Mouse (Mus musculus): Measurements from ENCODE around the gene Usp47. TPM values are rescaled to one million over a fixed set of nuclear protein-coding genes. Genes with fewer than 3 reads are reported as not detected.
A peak's percentile ranks its signal among the peaks of the same experiment; 100 is the strongest.

Gene Usp47
- total RNA-seq, 2 experiments from 2014 or later: 159 to 169 TPM

DNA sequence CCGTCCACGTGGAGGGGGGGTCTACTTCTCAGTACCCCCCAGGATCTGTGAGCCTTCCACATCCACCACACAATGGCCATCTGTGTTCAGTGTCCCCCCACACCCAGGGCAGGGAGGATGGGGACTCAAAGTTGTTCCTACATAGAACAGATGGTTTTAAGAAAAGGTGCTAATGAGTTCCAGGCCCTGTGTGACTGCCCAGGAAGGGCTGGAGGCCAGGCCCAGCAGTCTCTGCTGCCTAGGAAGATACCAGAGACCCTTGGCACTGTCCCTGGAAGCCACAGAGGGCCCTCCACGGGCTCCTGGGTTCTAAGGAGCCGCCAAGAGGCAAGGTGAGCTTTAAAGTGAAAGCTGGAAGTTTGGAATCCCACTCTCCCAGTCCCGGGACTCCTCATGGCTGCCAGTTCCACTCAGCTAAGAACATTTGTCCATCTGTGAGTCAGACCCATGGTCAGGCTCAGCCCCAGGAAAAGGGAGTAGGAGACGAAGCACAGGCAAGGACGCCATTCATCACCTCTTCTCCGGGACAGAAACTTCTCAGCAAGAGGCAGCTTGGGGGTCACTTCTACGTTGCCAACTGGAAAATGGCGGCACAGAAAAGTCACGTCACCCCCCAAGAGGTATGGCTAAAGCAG is 98.7 kb downstream of the Usp47 start:
- DNase-seq: peak; percentile 33

DNA sequence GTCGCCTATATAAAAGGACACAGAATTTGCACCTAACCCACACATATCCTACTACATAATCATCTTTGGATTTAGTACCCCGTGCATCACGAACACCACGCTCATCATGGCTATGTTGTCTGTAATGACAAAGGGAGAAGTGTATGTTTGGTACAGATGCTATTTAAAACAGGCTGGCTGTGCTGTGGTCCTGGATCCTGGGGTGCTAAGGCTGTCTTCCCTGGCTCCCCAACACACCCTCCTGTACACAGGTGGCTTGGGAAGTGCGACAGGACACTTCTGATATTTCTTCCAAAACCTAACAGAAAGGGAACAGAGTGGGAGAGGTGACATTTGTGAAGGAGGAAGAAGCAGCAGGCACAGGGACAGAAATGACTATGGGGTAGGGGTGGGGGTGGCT is 100.3 kb downstream of the Usp47 start:
- no peak for DNase-seq

DNA sequence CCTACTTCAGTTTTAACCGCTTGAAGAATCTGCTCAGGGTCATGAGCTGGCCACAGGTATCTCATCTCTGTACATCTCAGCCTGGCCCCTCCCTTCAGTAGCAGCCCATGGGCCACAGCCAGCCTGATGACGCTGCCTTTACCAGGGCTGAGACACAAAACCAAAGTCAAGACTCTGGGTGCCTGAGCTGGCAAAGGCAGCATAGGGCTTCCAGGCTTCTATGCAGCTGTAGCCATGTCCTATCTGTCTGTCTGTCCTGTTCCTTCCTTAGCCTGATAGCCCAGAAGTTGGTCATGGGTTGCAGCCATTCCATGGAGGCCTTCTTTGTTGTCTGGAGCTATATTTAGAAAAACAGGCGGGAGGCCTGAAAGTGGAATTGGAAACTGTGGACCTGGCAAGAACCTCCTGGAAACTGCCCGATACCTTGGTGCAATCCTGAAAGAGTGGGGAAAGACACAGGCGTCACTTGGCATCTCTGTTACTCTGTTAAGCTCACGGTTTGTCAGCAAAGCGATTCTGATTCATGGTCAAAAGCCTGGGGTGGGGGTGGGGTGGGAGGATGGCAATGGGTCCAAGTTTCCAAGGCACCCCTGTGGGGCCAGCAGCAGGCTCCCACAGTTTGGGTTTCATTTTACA is 102.4 kb downstream of the Usp47 start:
- DNase-seq: no peak

DNA sequence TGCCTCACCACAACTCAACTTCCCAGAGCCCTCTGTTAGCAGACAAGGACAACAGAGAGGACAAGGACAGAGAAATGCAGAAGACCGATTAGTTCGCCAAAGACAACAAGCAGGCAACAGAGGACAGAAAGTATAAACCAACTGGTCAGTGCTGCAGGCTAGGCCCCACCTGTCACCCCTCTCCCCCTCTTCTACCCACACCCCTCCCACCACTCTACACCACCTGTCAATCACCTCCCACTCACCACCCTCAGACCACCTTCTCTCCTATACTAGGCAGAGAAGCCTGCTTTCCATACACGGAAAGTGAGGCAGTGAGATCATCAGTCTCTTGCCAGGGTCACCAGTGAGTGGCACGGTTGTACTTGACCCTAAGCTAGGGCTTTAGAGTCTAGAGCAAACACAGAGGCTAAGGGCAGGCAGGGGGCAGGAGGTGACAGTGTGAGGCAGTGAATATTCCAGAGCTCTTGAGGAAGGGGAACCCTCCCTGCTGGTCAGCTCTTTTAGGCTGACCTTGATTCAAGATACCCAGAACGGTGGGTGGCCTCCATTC is 103.9 kb downstream of the Usp47 start:
- no peak for DNase-seq

DNA sequence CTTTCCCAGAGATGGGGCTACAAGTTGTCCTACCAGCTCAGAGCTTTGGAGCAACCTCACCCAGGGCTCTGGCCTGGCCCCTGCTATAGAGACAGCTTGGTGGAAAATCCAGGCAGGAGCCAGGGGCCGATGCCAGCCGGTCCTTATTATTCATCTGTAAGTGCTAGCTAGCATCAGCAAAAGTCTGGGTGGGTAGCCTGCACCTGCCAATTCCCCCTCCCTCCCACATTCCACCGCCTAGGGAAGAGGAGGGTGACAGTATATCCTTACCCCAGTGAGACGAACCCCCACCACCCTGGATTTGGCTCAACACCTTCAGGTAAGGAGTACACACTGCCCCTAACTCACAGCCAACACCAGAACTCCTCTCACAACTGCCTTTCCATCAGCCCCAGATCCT is 104.7 kb downstream of the Usp47 start:
- DNase-seq: peak; percentile 66

DNA sequence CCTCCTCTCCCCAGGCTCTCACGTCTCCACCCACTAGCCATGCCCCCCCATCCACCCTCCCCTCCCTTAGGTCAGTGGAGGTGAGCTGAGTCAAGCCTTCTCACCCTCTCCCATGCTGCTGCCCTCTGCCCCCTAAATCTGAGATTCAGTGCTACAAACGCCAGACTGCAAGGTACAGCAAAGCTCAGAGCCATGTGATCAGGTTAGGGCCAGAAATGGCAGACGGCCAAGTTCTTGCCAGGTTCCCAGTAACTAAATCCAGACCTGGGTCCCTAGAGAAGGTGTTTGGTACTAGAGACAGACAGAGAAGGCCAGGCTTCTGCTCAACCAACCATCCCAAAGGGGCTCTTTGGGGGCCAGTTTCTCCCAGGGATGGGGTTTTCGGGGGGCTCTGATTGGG is 105.5 kb downstream of the Usp47 start:
- peak; percentile 51 for DNase-seq

DNA sequence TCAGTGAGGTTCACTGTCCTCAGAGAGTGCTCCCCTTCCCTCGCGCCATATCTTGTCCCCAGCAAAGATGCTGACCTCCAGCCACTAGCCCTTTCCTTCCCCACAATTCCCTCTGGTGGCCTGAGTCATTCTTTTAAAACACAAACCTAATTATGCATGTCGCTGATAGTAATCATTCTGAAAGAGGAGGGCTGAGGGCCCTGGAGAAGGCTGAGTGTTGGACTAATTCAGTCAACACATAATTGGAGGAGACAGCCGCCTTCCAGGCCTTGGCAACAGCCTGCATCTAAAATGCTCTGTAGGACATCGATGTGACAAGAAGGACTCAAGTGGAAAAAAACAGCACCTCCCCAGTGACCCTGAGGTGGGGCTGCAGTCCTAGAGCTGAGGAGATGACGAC is 106.5 kb downstream of the Usp47 start:
- no peak for DNase-seq

DNA sequence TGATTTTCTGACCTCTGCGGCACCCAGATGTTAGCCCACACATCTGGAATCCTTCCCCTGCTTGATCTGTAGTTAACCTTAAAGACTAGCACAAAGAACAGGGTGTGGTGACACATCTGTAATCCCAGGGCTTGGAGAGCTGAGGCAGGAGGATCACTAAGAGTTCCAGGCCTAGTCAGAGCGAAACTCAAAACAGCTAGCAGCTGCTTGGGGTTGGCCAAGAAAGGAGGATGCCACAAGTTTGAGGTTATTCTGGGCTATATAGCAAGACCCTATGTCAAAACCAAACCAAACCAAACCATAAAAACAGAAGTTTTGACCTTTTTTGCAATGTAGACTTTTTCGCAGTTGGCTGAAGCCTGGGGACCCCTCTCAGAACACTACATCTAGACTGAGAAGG is 107.4 kb downstream of the Usp47 start:
- DNase-seq: no peak

DNA sequence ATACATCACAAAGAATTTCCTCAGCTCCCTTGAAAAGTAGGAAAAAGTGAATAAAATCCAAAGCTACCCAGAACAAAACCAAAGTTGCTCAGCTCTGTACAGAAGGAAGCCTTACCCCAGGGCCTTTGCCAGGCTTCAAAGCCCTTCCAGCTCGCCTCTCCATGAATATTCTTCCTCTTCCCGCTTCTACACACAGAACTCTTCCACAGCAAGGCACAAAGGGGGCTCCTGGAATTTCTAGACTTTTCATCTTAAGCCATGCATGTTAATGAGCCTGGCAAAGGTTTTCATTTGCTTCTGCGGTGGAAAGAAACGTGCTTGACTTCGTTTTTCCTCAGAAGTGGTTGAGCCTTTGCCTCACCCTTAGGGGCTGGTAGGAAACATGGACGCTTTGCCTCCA is 108.7 kb downstream of the Usp47 start:
- DNase-seq: no peak

DNA sequence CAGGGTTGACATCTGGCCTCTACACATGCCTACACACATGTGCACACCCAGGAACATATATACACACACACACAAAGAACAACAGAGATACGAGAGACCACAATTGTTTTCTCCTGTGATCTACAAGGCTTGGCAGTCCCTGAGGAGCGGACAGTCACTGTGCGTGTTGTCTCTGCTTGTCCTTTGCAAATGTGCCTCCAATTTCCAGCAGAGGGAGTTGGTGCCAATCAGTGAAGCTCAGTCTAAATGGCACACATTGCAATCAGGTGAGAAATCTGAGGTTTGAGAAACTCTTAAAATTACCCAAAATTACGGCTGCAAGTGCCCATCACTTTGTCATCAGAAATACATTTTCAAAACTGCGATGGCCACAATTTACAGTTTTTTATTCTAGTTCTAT is 110.0 kb downstream of the Usp47 start:
- no peak for DNase-seq

DNA sequence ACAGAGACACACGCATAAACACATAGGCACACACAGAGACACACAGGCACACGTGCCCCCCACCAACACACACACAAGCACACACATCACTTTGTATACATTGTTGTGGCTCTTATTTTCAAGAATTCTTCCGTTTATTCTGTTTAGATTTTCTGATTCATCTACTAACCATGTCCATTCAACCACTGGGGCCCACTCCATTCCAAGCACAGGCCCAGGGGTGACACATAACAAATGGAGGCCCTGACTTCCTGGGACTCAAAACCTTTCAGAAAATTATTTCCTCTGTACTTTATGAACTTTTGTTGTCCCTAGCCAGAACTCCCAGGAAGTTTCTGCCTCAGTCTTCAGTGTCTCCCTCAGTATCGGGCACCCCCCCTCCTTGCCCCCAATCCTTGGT is 111.9 kb downstream of the Usp47 start:
- no peak for DNase-seq

DNA sequence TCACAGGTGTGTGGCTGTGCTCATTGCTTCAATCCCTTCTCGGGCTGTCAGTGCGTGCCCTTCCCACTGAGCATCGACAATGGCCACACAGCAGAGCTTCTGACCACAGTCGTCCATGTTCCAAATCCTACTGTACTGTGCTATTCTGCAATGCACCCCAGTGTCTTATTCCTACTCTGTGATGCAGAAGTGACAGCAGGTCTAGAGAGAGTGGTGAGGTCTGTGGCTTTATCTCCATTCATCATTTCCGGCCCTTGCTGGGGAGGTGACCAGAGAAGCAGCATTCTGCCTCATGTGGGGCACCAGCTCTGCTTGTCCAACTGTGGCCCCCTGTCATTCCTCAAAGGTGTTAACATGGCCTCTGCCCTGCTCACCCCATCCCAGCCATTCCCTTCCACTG is 113.2 kb downstream of the Usp47 start:
- no peak for DNase-seq

DNA sequence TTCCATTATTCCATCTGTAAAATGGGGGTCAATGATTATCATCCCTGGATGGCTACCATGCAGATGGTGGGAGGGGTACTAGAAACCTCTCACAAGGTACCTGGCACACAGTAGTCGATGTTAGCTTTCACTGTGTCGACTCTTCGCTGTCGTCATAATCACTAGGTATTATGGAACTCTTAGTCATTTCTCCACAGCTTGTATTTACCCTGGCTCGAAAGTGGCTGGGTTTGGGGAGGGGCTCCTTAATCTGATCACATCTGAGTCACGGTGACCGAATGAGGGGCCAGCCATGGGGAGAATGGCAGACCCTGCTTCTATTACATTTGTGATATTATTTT is 114.8 kb downstream of the Usp47 start:
- DNase-seq: no peak

DNA sequence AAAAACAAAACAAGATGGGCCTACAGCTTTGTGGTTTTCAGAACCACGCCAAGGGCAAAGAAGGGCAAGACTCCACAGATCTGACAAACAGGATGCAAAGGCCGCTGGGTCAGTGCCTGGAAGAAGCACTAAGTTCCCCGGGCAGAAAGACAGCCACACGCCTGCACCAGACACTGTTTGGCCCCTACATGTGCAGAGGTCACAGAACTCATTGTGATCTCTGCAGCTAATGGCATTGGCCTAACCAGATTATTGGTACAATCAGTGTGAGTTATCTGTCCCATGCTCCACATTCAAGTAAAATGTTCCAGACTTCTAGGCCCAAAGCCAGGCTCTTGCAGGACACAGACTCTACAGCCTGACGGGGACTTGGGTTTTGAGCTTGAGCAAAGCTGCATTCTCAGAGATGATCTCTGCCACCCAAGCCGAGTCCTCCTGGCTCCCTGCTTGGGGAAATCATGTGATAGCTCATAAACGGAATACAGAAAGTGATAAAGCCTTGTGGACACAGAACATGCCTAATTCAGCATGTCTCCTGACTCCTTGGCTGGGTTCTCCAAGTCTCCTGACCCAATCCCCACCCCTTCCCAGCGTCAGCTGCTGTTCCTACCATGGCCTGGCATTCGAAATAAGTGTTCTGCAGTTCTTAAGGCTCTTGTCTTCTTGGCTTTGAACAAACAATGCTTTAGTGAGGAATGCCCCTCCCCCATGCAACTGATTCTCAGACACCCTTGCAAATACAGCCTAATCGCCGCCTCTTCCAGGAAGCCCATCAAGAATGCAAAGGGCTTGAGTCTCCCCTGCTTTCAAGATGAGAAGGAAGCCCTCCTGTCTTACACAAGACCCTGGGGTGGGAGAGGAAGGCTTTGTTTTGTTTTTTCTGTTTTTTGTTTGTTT is 115.5 kb downstream of the Usp47 start:
- peak; percentile 55 for DNase-seq

DNA sequence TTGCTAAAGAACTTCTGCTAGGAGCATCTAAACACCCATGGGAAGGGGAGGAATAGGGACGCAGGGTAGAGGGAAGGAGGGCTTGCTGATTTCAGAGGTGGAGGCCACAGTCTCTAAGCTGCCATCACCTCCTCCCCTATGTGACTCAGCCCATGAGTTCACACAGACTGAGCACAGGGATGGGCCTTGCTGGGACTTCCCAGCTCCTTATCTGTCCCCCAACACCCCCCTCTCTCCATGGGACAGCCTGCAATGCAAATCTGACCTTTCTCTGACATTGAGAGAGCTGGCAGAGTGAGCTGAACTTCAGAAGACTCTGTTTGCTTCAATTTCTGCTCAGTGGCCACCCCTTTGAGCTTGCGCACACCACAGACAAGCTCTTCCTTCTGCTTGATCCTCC is 117.4 kb downstream of the Usp47 start:
- no peak for DNase-seq

DNA sequence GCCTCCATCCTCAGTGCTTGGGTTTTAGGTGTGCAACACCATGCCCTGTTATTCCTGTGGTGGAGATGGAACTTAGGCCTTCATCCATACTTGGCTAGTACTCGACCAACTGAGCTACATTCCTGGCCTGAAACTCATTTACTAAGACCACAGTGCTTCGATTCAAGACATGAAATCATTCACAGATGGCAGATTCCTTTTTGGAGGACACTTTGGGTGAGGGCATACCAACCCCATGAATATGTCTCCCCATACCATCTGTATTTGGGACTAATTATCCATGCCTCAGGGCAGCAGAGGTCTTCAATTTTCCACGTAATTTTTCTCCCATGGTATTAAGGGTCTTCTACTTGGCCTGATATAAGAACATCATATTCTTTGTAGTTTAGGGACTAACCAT is 119.3 kb downstream of the Usp47 start:
- no peak for DNase-seq

DNA sequence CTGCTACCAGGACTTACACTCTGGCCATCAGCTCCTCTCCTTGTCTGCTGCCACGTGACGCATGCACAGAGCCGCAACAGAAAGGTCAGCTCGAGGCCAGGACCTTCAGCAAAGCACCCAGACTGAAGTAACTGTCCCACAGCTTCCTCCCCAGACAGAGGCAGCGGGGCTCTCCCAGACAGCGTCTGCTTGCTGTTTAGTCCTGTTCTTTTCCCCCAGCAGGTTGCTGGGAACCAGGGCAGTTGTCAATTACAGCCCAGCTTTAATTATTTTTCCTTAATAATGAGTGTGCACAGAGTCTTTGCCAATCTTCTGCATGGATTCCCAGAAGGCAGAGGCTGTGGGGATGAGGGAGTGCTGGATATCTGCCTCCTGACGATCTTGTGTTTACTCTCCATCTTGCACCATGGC is 119.8 kb downstream of the Usp47 start:
- no peak for DNase-seq

DNA sequence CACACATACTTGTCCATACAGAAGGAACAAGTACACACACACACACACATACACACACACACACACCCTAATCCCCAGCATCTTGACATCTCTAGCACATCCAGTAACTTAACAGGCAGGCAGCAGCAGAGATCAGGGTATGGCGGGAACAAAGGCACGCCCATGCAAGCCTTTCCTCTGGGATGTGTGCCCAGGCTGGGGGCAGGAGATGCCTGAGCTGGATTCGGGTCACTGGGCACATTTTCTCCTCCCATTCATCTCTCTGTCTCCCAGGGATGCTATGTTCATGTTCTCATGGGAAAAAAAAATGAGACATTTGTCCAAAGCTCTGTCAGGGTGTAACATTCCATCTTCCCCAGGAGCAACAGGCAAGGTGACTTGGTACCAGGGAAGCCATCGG is 120.7 kb downstream of the Usp47 start:
- DNase-seq: no peak

DNA sequence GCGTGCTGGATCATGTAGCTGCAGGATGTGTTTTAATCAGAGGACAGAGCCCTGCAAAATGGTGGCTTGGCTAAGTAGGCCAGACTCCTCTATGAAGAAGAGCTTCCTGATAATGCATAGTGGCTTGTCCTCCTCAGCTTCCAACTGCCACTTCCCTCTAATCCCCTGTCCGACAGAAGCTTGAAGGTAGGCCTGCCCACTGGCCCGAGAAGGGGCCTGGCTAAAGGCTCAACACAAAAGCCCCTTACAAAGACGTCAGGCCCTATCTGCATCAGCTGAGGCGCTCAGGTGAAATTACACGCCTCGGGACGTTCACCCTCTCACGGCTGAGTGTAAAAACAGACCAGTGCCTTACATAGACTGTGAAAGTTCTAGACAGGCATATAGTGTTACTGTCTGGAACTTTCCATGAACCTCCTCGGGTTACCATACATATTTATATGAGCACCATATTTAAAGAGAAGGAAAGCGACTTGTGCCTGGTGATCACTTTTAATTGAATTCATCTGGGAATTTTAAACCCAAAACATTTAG is 121.4 kb downstream of the Usp47 start:
- DNase-seq: no peak

DNA sequence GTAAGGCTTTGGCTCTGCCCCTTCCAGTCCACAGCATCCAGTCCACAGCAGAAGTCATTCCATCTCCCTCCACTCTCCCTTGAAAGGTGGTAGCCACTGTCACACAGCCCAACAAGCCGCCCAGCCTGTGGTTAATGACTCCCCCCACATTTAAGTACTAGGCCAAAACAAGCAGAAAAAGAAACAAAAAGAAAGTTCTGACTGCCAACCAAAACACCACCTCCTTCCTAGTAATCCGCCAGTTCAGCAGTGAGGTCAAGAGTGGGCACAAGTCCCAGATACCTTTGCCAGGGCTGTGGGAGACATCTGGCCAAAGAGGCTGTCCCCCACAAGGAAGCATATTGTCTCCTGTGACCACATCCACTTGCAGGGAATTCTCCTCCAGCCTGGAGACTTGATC is 124.7 kb downstream of the Usp47 start:
- no peak for DNase-seq

DNA sequence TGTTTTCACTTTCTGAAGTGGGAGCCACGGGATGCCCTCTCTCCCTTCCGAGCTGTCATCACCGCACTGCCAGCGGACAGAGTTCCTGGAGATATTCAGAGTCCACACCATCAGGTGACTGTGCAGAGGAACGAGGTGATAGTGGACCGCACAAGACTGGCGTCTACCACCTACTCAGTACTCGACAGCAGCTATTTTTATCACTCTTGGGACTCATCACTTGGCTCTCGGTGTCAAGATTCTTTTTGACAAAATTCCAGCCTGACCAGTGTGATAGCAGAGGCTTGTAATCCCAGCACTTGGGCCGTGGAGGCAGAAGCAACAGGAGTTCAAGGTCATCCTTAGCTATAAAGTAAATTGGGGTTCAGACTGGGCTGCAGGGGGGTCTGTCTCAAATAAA is 125.8 kb downstream of the Usp47 start:
- DNase-seq: no peak

DNA sequence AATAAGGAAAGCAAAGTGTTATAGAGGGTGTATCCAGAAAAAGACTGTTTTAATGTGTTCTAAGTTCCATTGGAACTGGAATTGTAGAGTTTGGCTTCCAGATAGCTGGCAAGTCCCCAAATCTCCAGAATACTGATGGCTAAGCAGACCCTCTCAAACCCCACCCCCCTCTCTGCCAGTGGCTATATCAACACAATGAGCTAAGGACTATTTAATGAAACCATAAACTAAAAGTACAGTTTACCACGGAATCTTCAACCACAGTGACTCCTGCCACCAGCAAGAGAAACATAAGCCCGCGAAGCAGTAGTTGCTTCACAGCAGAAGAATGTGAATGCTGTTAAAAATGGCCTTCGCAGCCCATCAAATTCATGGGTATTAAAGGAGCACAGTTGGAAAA is 131.1 kb downstream of the Usp47 start:
- no peak for DNase-seq

DNA sequence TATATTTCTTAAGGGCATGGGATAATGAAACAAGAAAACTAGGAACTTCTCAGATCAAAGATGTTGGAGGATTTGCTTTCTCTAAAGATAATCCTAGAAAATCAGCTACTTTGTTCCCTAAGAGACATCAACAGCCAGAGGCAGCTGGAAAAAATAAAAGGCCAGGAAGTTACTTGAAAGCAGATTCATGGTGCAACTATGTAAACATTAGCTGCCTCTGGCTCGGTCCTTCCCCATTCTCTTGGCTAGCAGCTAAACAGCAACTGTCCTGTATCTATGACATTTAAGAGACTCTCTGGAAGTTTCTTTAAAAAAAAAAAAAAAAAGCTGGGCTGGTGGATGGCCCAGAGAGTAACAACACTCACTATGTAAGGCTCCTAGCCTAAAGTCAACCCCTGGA is 131.9 kb downstream of the Usp47 start:
- no peak for DNase-seq

Data from gastrocnemius, postnatal 25 days (tissue).